24 mouse cellular contexts compared by ENCODE assay signal in the genomic region with DNA sequence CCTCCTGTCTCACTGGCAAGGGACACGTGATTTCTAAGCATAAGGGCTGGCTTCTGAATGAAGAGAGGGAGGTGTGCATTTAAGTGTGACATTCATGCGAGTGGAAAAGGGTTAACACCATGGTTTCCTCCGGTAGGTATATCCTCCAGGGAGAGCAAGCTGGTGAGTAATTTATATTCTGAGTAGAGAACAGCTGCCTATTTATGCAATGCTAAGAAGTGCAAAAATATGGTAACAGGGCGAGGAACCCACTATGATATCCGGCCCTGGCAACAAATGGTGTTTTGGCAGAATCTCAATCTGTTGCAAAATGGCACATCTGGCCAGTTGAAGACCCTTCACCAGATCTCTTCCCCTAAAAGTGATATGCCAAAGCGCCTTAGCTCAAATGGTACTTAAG.
DNase-seq lines count a peak whose midpoint lies in the region; ATAC-seq and TF ChIP-seq lines count a peak whose summit lies in the region.
"Had no signal": no experiment of that assay in that cellular context is flagged by ENCODE, and none has a peak within 500 bp of the region (broad histone marks: within the 10 kb centered on the region; RNA-seq: fewer than 3 reads in every experiment).

No protein-coding gene starts in this region.

- no peak for TF ChIP-seq CTCF in brain, embryonic 14.5 days (IDR thresholded peaks at IDR 0.05; ENCODE audit: borderline replicate concordance, extremely low read depth, insufficient read depth, insufficient read length)

- H3K4me2 ChIP-seq in embryonic facial prominence, embryonic 14.5 days (ENCODE audit: low read depth, low read length), result no peak overlapping the region
- H3K4me2 ChIP-seq in forebrain, embryonic 16.5 days (ENCODE audit: low read length), result no peak overlapping the region
- no peak overlapping the region for H3K4me2 ChIP-seq in liver, embryonic 12.5 days
- H3K4me2 ChIP-seq: embryonic facial prominence, embryonic 12.5 days; heart, embryonic 11.5 days; hindbrain, embryonic 13.5 days had no signal

- DNase-seq in embryonic facial prominence, embryonic 14.5 days (ENCODE audit: low spot score), result no peak
- DNase-seq in embryonic facial prominence, embryonic 10.5 days (ENCODE audit: low spot score), result no peak
- DNase-seq in frontal cortex, postnatal 36 days (ENCODE audit: low spot score in 2 of 2), result no peak
- peak; percentile 77 for DNase-seq in brain, embryonic 14.5 days (ENCODE audit: low read depth)
- DNase-seq in midbrain, embryonic 10.5 days (ENCODE audit: low spot score), result no peak
- DNase-seq: adrenal gland, adult 8-10 months; adrenal gland, postnatal 25 days; cerebellum, adult 18-20 months; cerebellum, adult 9-10 months; cerebellum, postnatal 14 days; gastrocnemius, postnatal 14 days; heart, adult 11 months; kidney, adult 2 months had no signal

- H3K9me3 ChIP-seq in embryonic facial prominence, embryonic 14.5 days (ENCODE audit: control insufficient read depth, low read length), result no peaks in the 10 kb centered on the region
- no peaks in the 10 kb centered on the region for H3K9me3 ChIP-seq in embryonic facial prominence, embryonic 10.5 days
- H3K9me3 ChIP-seq in forebrain, embryonic 16.5 days (ENCODE audit: control insufficient read depth, low read length), result no peaks in the 10 kb centered on the region
- H3K9me3 ChIP-seq in midbrain, embryonic 10.5 days (replicated peaks), result no peaks in the 10 kb centered on the region
- no peaks in the 10 kb centered on the region for H3K9me3 ChIP-seq in liver, embryonic 12.5 days (replicated peaks)
- H3K9me3 ChIP-seq: embryonic facial prominence, embryonic 12.5 days; hindbrain, embryonic 13.5 days had no signal

- TF ChIP-seq POLR2A in brain, embryonic 14.5 days (IDR thresholded peaks at IDR 0.05; ENCODE audit: borderline replicate concordance, extremely low read depth, insufficient read depth, insufficient read length, poor library complexity, severe bottlenecking), result no peak

- H3K4me1 ChIP-seq in embryonic facial prominence, embryonic 14.5 days (ENCODE audit: control insufficient read depth, insufficient read depth, low read length), result no peaks in the 10 kb centered on the region; the same call in 1 of the 2 replicates
- H3K4me1 ChIP-seq in embryonic facial prominence, embryonic 10.5 days, result no peaks in the 10 kb centered on the region
- H3K4me1 ChIP-seq in forebrain, embryonic 16.5 days (replicated peaks; ENCODE audit: control insufficient read depth, insufficient read depth, low read length), result peaks cover 10% of the 10 kb centered on the region
- H3K4me1 ChIP-seq in midbrain, embryonic 10.5 days, result peaks cover 3% of the 10 kb centered on the region; the same call in 1 of the 2 replicates
- H3K4me1 ChIP-seq in liver, embryonic 12.5 days, result no peaks in the 10 kb centered on the region
- H3K4me1 ChIP-seq: embryonic facial prominence, embryonic 12.5 days had no signal

- no peak overlapping the region for H3K27ac ChIP-seq in embryonic facial prominence, embryonic 14.5 days (replicated peaks; ENCODE audit: low read depth, low read length)
- no peak overlapping the region for H3K27ac ChIP-seq in embryonic facial prominence, embryonic 10.5 days (replicated peaks)
- 0 out of 2 replicates have a peak overlapping the region, but pooled peaks have one; percentile 5 for H3K27ac ChIP-seq in forebrain, embryonic 16.5 days (ENCODE audit: low read length)
- no peak overlapping the region for H3K27ac ChIP-seq in midbrain, embryonic 10.5 days (replicated peaks)
- H3K27ac ChIP-seq in liver, embryonic 12.5 days, result no peak overlapping the region
- H3K27ac ChIP-seq: embryonic facial prominence, embryonic 12.5 days; hindbrain, embryonic 13.5 days; hindbrain, postnatal 0 days had no signal

- peak; percentile 41; the same call in 1 of the 2 replicates for ATAC-seq in embryonic facial prominence, embryonic 14.5 days (ENCODE audit: low read depth)
- ATAC-seq in frontal cortex, adult (ENCODE audit: low TSS enrichment), result peak; percentile 70; the same call in 1 of the 2 replicates
- ATAC-seq in forebrain, embryonic 16.5 days, result peak; percentile 72
- no peak for ATAC-seq in liver, embryonic 12.5 days
- ATAC-seq: activated CD4-positive, CD25-positive, alpha-beta regulatory T cell, adult 4 months; hindbrain, postnatal 0 days; inflammation-experienced regulatory T-cells, adult 6 months; intestine, embryonic 16.5 days had no signal

- H3K36me3 ChIP-seq in embryonic facial prominence, embryonic 14.5 days (ENCODE audit: control insufficient read depth, insufficient read depth, low read length), result 0 out of 2 replicates have a peak, but pooled peaks cover 8% of the 10 kb centered on the region
- no peaks in the 10 kb centered on the region for H3K36me3 ChIP-seq in embryonic facial prominence, embryonic 10.5 days (replicated peaks)
- no peaks in the 10 kb centered on the region for H3K36me3 ChIP-seq in forebrain, embryonic 16.5 days (ENCODE audit: control insufficient read depth, insufficient read depth)
- H3K36me3 ChIP-seq in midbrain, embryonic 10.5 days, result no peaks in the 10 kb centered on the region
- no peaks in the 10 kb centered on the region for H3K36me3 ChIP-seq in liver, embryonic 12.5 days
- H3K36me3 ChIP-seq: embryonic facial prominence, embryonic 12.5 days; hindbrain, embryonic 13.5 days had no signal

- H3K27me3 ChIP-seq in embryonic facial prominence, embryonic 14.5 days (replicated peaks; ENCODE audit: control insufficient read depth, insufficient read depth, low read length), result no peaks in the 10 kb centered on the region
- H3K27me3 ChIP-seq in embryonic facial prominence, embryonic 10.5 days (replicated peaks; ENCODE audit: low read depth, poor library complexity, severe bottlenecking), result no peaks in the 10 kb centered on the region
- H3K27me3 ChIP-seq in forebrain, embryonic 16.5 days (replicated peaks; ENCODE audit: control insufficient read depth, insufficient read depth, low read length), result no peaks in the 10 kb centered on the region
- no peaks in the 10 kb centered on the region for H3K27me3 ChIP-seq in midbrain, embryonic 10.5 days (ENCODE audit: low read depth, poor library complexity, severe bottlenecking)
- H3K27me3 ChIP-seq in liver, embryonic 12.5 days (replicated peaks), result no peaks in the 10 kb centered on the region
- H3K27me3 ChIP-seq: embryonic facial prominence, embryonic 12.5 days; hindbrain, embryonic 13.5 days had no signal

- H3K9ac ChIP-seq in embryonic facial prominence, embryonic 14.5 days (ENCODE audit: low read depth, low read length), result no peak overlapping the region
- H3K9ac ChIP-seq in forebrain, embryonic 16.5 days (replicated peaks; ENCODE audit: low read depth, low read length), result no peak overlapping the region
- no peak overlapping the region for H3K9ac ChIP-seq in liver, embryonic 12.5 days
- H3K9ac ChIP-seq: embryonic facial prominence, embryonic 12.5 days; hindbrain, embryonic 13.5 days had no signal

- H3K4me3 ChIP-seq in embryonic facial prominence, embryonic 14.5 days (ENCODE audit: low read depth, low read length), result no peak overlapping the region
- no peak overlapping the region for H3K4me3 ChIP-seq in embryonic facial prominence, embryonic 10.5 days
- H3K4me3 ChIP-seq in forebrain, embryonic 16.5 days (replicated peaks; ENCODE audit: low read length), result no peak overlapping the region
- H3K4me3 ChIP-seq in midbrain, embryonic 10.5 days, result no peak overlapping the region
- no peak overlapping the region for H3K4me3 ChIP-seq in liver, embryonic 12.5 days
- H3K4me3 ChIP-seq: embryonic facial prominence, embryonic 12.5 days; erythroblast, embryonic 14.5 days; hindbrain, embryonic 13.5 days had no signal

- 65% methylated on average over 6 of the region's 6 CpGs for WGBS in embryonic facial prominence, embryonic 14.5 days
- 78% methylated on average over 6 of the region's 6 CpGs for WGBS in embryonic facial prominence, embryonic 10.5 days
- WGBS in forebrain, embryonic 16.5 days, result 28% methylated on average over 6 of the region's 6 CpGs
- 79% methylated on average over 6 of the region's 6 CpGs for WGBS in midbrain, embryonic 10.5 days
- 66% methylated on average over 6 of the region's 6 CpGs for WGBS in liver, embryonic 12.5 days (ENCODE audit: insufficient replicate concordance)
